Comparison of ENCODE assay signal across 16 mouse cellular contexts in genomic region chr9:64098282-64098681, GRCm38 (mm10). TPM values are rescaled to one million over a fixed set of nuclear protein-coding genes. Genes with fewer than 3 reads are reported as not detected.
A peak's percentile ranks its signal among the peaks of the same experiment; 100 is the strongest.
DNase-seq lines count a peak whose midpoint lies in the region; ATAC-seq and TF ChIP-seq lines count a peak whose summit lies in the region.
"Had no signal": no experiment of that assay in that cellular context is flagged by ENCODE, and none has a peak within 500 bp of the region (broad histone marks: within the 10 kb centered on the region; RNA-seq: fewer than 3 reads in every experiment).

No protein-coding gene starts in this region.

- H3K27me3 ChIP-seq in kidney, adult 2 months (replicated peaks; ENCODE audit: control insufficient read depth, insufficient read depth, low read length): no peaks in the 10 kb centered on the region
- H3K27me3 ChIP-seq in kidney, embryonic 15.5 days: no peaks in the 10 kb centered on the region
- H3K27me3 ChIP-seq: limb, embryonic 12.5 days; neural tube, embryonic 15.5 days had no signal

- no peaks in the 10 kb centered on the region for H3K36me3 ChIP-seq in kidney, adult 2 months (ENCODE audit: control insufficient read depth, insufficient read depth, low read length)
- H3K36me3 ChIP-seq in kidney, embryonic 15.5 days: no peaks in the 10 kb centered on the region
- H3K36me3 ChIP-seq: limb, embryonic 12.5 days; neural tube, embryonic 15.5 days had no signal

- DNase-seq in adrenal gland, postnatal 14 days: peak; percentile 57
- DNase-seq in adrenal gland, postnatal 25 days: no peak
- no peak for DNase-seq in kidney, adult 2 months
- DNase-seq in 3134 (ENCODE audit: extremely low read depth, insufficient read length, low spot score): peak; percentile 45
- DNase-seq in brain, embryonic 14.5 days (ENCODE audit: low read depth): no peak
- no peak for DNase-seq in spleen, postnatal 4 days (ENCODE audit: low spot score in 2 of 2)
- no peak for DNase-seq in cerebellum, postnatal 36 days
- DNase-seq: cerebellum, adult 18-20 months; thymus, adult 18-20 months had no signal

- no peak overlapping the region for H3K4me2 ChIP-seq in kidney, embryonic 15.5 days
- H3K4me2 ChIP-seq: hindbrain, embryonic 14.5 days; limb, embryonic 12.5 days; neural tube, embryonic 15.5 days had no signal

- no peaks in the 10 kb centered on the region for H3K4me1 ChIP-seq in kidney, adult 2 months (ENCODE audit: control insufficient read depth, insufficient read depth, low read length)
- peaks cover 13% of the 10 kb centered on the region for H3K4me1 ChIP-seq in kidney, embryonic 15.5 days

- TF ChIP-seq POLR2A in kidney, adult 2 months (IDR thresholded peaks at IDR 0.05; ENCODE audit: low read depth, low read length): no peak
- TF ChIP-seq POLR2A in brain, embryonic 14.5 days (IDR thresholded peaks at IDR 0.05; ENCODE audit: borderline replicate concordance, extremely low read depth, insufficient read depth, insufficient read length, poor library complexity, severe bottlenecking): no peak

- TF ChIP-seq CTCF in kidney, adult 2 months (conservative IDR thresholded peaks at IDR 0.05; ENCODE audit: insufficient read depth, insufficient read length, low read depth, low read length): peak; percentile 40
- peak; percentile 20; the same call in 1 of the 2 replicates for TF ChIP-seq CTCF in brain, embryonic 14.5 days (IDR thresholded peaks at IDR 0.05; ENCODE audit: borderline replicate concordance, extremely low read depth, insufficient read depth, insufficient read length)

- no peak overlapping the region for H3K27ac ChIP-seq in kidney, adult 2 months (ENCODE audit: insufficient read depth, low read depth, low read length)
- H3K27ac ChIP-seq in kidney, embryonic 15.5 days: no peak overlapping the region
- H3K27ac ChIP-seq: hindbrain, embryonic 14.5 days; limb, embryonic 12.5 days; neural tube, embryonic 15.5 days had no signal

- ATAC-seq in kidney, embryonic 15.5 days (replicated peaks; ENCODE audit: low FRiP score): no peak

- no peak overlapping the region for H3K9ac ChIP-seq in kidney, embryonic 15.5 days
- H3K9ac ChIP-seq: hindbrain, embryonic 14.5 days; limb, embryonic 12.5 days; neural tube, embryonic 15.5 days had no signal

- no peak overlapping the region for H3K4me3 ChIP-seq in kidney, adult 2 months (ENCODE audit: insufficient read depth, low read depth, low read length)
- H3K4me3 ChIP-seq in kidney, embryonic 15.5 days (replicated peaks): no peak overlapping the region
- H3K4me3 ChIP-seq: limb, embryonic 12.5 days; neural tube, embryonic 15.5 days had no signal

- 88% methylated on average over 4 of the region's 4 CpGs for WGBS in kidney, adult 2 months
- 74% methylated on average over 4 of the region's 4 CpGs for WGBS in kidney, embryonic 15.5 days

- no peaks in the 10 kb centered on the region for H3K9me3 ChIP-seq in kidney, embryonic 15.5 days (replicated peaks)
- H3K9me3 ChIP-seq: limb, embryonic 12.5 days; neural tube, embryonic 15.5 days had no signal

RNA-seq across cellular contexts. Expression of gene Lctl, which starts 18.7 kb away (rescaled TPM):
- total RNA-seq in adrenal gland, postnatal 14 days (2021): 1.6 and 1.9 TPM in 2 replicates
- total RNA-seq in adrenal gland, postnatal 25 days (2021): 0.95 and 1.5 TPM in 2 replicates
- 5.1 and 6.9 TPM in 2 replicates for polyA plus RNA-seq in kidney, adult 2 months (2012; rRNA removed)
- 0.16 and 0.51 TPM in 2 replicates for polyA plus RNA-seq in kidney, embryonic 15.5 days (2015; fragmentation: Nextera tagmentation; extraction: Ambion mirVana)
- polyA plus RNA-seq in brain, embryonic 14.5 days (2012; rRNA removed): not detected in 2 replicates
- total RNA-seq: layer of hippocampus, postnatal 14 days; megakaryocyte progenitor cell, adult 5-6 weeks; monocyte, adult 5-6 weeks had no signal
- polyA plus RNA-seq: hindbrain, embryonic 14.5 days; limb, embryonic 12.5 days; neural tube, embryonic 15.5 days had no signal

Comparison
In these comparisons a context has a peak if more than half of its experiments do, and no peak if none do; other contexts are left out.
1. DNase-seq: peak in adrenal gland, postnatal 14 days (single experiment) and 3134 (single experiment); none in adrenal gland, postnatal 25 days (single experiment), kidney, adult 2 months (single experiment), brain, embryonic 14.5 days (single experiment), spleen, postnatal 4 days (0 of 2) and cerebellum, postnatal 36 days (0 of 2).